Mouse (Mus musculus): Measurements from ENCODE around the gene Gata2. TPM values are rescaled to one million over a fixed set of nuclear protein-coding genes. Genes with fewer than 3 reads are reported as not detected.

The Gata2 gene
- polyA plus RNA-seq, 1 experiment, result 5.6 TPM

DNA sequence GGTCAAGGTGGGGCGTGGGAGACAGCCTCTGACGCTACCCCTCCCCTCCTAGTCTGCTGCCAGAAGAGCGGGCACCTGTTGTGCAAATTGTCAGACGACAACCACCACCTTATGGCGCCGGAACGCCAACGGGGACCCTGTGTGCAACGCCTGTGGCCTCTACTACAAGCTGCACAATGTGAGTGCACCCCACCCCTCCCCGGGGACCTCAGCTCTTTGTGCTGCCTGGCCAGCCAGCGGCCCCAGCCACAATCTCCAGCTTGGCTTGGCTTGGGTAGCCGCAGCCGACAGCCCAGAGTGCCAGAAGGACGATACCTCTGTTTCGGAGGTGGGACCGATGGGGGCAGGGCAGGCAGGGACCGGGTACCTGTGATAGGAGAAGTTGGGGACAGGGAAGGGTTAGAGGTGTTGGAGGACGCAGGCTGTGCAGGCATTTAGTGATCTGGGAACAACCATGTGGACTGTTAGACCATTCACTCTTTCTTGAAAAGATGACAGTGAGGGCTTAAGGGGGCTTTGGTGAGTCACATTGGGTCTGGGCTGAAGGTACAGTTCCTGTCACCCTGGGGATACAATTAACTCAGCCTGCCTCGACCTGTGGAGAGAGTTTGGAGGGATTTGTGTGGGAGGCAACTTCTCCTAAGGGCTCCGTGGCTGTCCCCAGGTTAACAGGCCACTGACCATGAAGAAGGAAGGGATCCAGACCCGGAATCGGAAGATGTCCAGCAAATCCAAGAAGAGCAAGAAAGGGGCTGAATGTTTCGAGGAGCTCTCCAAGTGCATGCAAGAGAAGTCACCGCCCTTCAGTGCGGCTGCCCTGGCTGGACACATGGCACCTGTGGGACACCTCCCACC, 11.1 kb downstream of the Gata2 start:
- H3K4me3 ChIP-seq (ENCODE audit: low read depth, low read length), result no peak overlapping the region
- 26% methylated on average over 25 of the region's 25 CpGs for WGBS

GRCm38 (mm10) chr6:88205386-88205700, 11.7 kb downstream of the Gata2 start:
- Histone ChIP-seq H3K4me3 (ENCODE audit: low read depth, low read length) (no peak overlapping the region), H3K27ac (ENCODE audit: insufficient read depth, low read depth, low read length) (no peak overlapping the region), H3K36me3 (ENCODE audit: control insufficient read depth, insufficient read depth, low read length) (no peaks in the 10 kb centered on the region), H3K27me3 (ENCODE audit: control insufficient read depth, insufficient read depth, low read length) (peaks cover 52% of the 10 kb centered on the region), H3K4me1 (ENCODE audit: control insufficient read depth, insufficient read depth, insufficient read length, low read length) (no peaks in the 10 kb centered on the region; the same call in 1 of the 2 replicates)
- TF ChIP-seq POLR2A (IDR thresholded peaks at IDR 0.05; ENCODE audit: low read depth, low read length), result no peak
- TF ChIP-seq CTCF (IDR thresholded peaks at IDR 0.05; ENCODE audit: extremely low read depth, insufficient read length, insufficient replicate concordance, low read depth, low read length), result no peak
- 36% methylated on average over 7 of the region's 7 CpGs for WGBS

More for the DNA sequence above, 11.1 kb downstream of the Gata2 start:
- H3K27me3 ChIP-seq (ENCODE audit: control insufficient read depth, insufficient read depth, low read length), result peaks cover 58% of the 10 kb centered on the region
- TF ChIP-seq CTCF (IDR thresholded peaks at IDR 0.05; ENCODE audit: extremely low read depth, insufficient read length, insufficient replicate concordance, low read depth, low read length) (no peak), POLR2A (IDR thresholded peaks at IDR 0.05; ENCODE audit: low read depth, low read length) (no peak)
- H3K4me1 ChIP-seq (ENCODE audit: control insufficient read depth, insufficient read depth, insufficient read length, low read length), result no peaks in the 10 kb centered on the region; the same call in 1 of the 2 replicates
- H3K27ac ChIP-seq (ENCODE audit: insufficient read depth, low read depth, low read length), result no peak overlapping the region
- no peaks in the 10 kb centered on the region for H3K36me3 ChIP-seq (ENCODE audit: control insufficient read depth, insufficient read depth, low read length)

- no peak for TF ChIP-seq POLR2A (IDR thresholded peaks at IDR 0.05; ENCODE audit: low read depth, low read length)
- no peak for TF ChIP-seq CTCF (IDR thresholded peaks at IDR 0.05; ENCODE audit: extremely low read depth, insufficient read length, insufficient replicate concordance, low read depth, low read length)
- 42% methylated on average over 9 of the region's 9 CpGs for WGBS
- no peak overlapping the region for H3K27ac ChIP-seq (ENCODE audit: insufficient read depth, low read depth, low read length)
- no peaks in the 10 kb centered on the region; the same call in 1 of the 2 replicates for H3K4me1 ChIP-seq (ENCODE audit: control insufficient read depth, insufficient read depth, insufficient read length, low read length)
- H3K36me3 ChIP-seq (ENCODE audit: control insufficient read depth, insufficient read depth, low read length), result no peaks in the 10 kb centered on the region
- no peak overlapping the region for H3K4me3 ChIP-seq (ENCODE audit: low read depth, low read length)
- peaks cover 46% of the 10 kb centered on the region for H3K27me3 ChIP-seq (ENCODE audit: control insufficient read depth, insufficient read depth, low read length)
These were observed 12.2 kb downstream of the Gata2 start for GRCm38 (mm10) chr6:88205937-88206336.

DNA sequence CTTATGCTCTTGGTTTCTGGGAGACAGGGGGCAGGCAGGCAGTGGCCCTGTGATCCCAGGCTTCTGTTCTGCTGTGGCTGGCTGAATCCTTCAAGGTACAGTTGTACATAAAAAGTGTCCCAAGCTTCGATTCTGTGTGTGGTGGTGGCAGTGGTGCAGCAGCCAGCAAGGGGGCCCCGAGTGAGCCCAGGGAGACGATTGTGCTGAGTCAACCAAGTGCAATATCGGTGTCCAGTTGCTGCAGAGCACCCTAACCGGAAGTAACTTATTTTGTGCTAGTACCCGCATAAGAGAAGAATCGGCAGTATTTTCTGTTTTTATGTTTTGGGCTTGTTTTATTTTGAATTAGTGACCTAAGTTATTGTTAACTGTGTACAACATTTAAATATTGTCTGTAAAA, 12.9 kb downstream of the Gata2 start:
- 52% methylated on average over 7 of the region's 7 CpGs for WGBS
- Histone ChIP-seq H3K4me3 (ENCODE audit: low read depth, low read length) (no peak overlapping the region), H3K27ac (ENCODE audit: insufficient read depth, low read depth, low read length) (no peak overlapping the region), H3K27me3 (ENCODE audit: control insufficient read depth, insufficient read depth, low read length) (peaks cover 39% of the 10 kb centered on the region), H3K36me3 (ENCODE audit: control insufficient read depth, insufficient read depth, low read length) (no peaks in the 10 kb centered on the region), H3K4me1 (ENCODE audit: control insufficient read depth, insufficient read depth, insufficient read length, low read length) (no peaks in the 10 kb centered on the region; the same call in 1 of the 2 replicates)
- TF ChIP-seq POLR2A (IDR thresholded peaks at IDR 0.05; ENCODE audit: low read depth, low read length), result no peak
- TF ChIP-seq CTCF (IDR thresholded peaks at IDR 0.05; ENCODE audit: extremely low read depth, insufficient read length, insufficient replicate concordance, low read depth, low read length), result no peak

DNA sequence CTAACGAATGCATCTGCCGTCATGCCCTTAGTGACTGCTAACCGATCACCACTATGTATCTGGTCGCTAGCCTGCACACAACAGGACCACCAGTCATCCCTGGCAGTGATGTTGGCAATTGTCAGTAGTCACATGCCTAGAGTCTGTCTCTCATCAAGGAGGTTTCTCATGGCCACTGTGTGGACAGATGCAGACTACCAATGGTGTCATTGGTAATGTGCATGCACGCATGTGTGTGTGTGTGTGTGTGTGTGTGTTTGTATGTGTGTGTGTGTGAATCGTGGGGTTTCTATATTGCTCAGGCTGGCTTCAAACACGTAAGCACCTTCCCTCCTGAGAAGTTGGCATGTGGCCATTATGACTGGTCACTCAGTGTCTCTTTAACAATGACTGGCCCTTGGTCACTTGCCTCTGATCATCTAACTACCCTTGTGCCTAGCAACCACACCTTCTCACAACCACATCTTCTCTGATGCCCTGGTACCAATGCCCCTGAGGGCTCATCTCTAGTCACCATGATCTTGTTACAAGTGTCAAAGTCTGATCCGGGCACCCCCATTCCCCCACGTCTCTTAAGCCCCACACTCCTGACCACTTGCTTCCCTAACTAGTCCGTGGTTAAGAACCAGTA, 13.8 kb downstream of the Gata2 start:
- Histone ChIP-seq H3K27me3 (ENCODE audit: control insufficient read depth, insufficient read depth, low read length) (peaks cover 31% of the 10 kb centered on the region), H3K27ac (ENCODE audit: insufficient read depth, low read depth, low read length) (no peak overlapping the region), H3K36me3 (ENCODE audit: control insufficient read depth, insufficient read depth, low read length) (no peaks in the 10 kb centered on the region), H3K4me3 (ENCODE audit: low read depth, low read length) (no peak overlapping the region), H3K4me1 (ENCODE audit: control insufficient read depth, insufficient read depth, insufficient read length, low read length) (no peaks in the 10 kb centered on the region; the same call in 1 of the 2 replicates)
- WGBS, result 87% methylated on average over 10 of the region's 10 CpGs
- TF ChIP-seq POLR2A (IDR thresholded peaks at IDR 0.05; ENCODE audit: low read depth, low read length) (no peak), CTCF (IDR thresholded peaks at IDR 0.05; ENCODE audit: extremely low read depth, insufficient read length, insufficient replicate concordance, low read depth, low read length) (no peak)

- Histone ChIP-seq H3K4me3 (ENCODE audit: low read depth, low read length) (no peak overlapping the region), H3K36me3 (ENCODE audit: control insufficient read depth, insufficient read depth, low read length) (no peaks in the 10 kb centered on the region), H3K27ac (ENCODE audit: insufficient read depth, low read depth, low read length) (no peak overlapping the region), H3K27me3 (ENCODE audit: control insufficient read depth, insufficient read depth, low read length) (peaks cover 23% of the 10 kb centered on the region), H3K4me1 (ENCODE audit: control insufficient read depth, insufficient read depth, insufficient read length, low read length) (no peaks in the 10 kb centered on the region; the same call in 1 of the 2 replicates)
- no peak for TF ChIP-seq CTCF (IDR thresholded peaks at IDR 0.05; ENCODE audit: extremely low read depth, insufficient read length, insufficient replicate concordance, low read depth, low read length)
- no peak for TF ChIP-seq POLR2A (IDR thresholded peaks at IDR 0.05; ENCODE audit: low read depth, low read length)
- WGBS, result 90% methylated on average over 3 of the region's 3 CpGs
These were observed 14.6 kb downstream of the Gata2 start for GRCm38 (mm10) chr6:88208321-88208720.

GRCm38 (mm10) chr6:88209453-88209852, 15.8 kb downstream of the Gata2 start:
- Histone ChIP-seq H3K27ac (ENCODE audit: insufficient read depth, low read depth, low read length) (no peak overlapping the region), H3K4me3 (ENCODE audit: low read depth, low read length) (no peak overlapping the region), H3K27me3 (ENCODE audit: control insufficient read depth, insufficient read depth, low read length) (peaks cover 12% of the 10 kb centered on the region), H3K4me1 (ENCODE audit: control insufficient read depth, insufficient read depth, insufficient read length, low read length) (no peaks in the 10 kb centered on the region; the same call in 1 of the 2 replicates), H3K36me3 (ENCODE audit: control insufficient read depth, insufficient read depth, low read length) (no peaks in the 10 kb centered on the region)
- whole genome bisulfite sequencing, result 68% methylated on average over 5 of the region's 5 CpGs
- TF ChIP-seq CTCF (IDR thresholded peaks at IDR 0.05; ENCODE audit: extremely low read depth, insufficient read length, insufficient replicate concordance, low read depth, low read length) (no peak), POLR2A (IDR thresholded peaks at IDR 0.05; ENCODE audit: low read depth, low read length) (no peak)

Measured in small intestine, adult 2 months (tissue).